Mouse (Mus musculus) central nervous system, embryonic 11.5 days (tissue): ENCODE measurements around the gene 2210418O10Rik. TPM values are rescaled to one million over a fixed set of nuclear protein-coding genes. Genes with fewer than 3 reads are reported as not detected.

Experiments used
- polyA plus RNA-seq: library from polyadenylated mRNA; depleted of rRNA; stranded (reverse); fragments of >200 nt; gene quantifications from 2 replicates; pipeline ENCODE4 v1.2.3, GENCODE M21; 2012; rRNA removed

2210418O10Rik gene
- 5.3 and 5.7 TPM in 2 replicates for polyA plus RNA-seq

DNA sequence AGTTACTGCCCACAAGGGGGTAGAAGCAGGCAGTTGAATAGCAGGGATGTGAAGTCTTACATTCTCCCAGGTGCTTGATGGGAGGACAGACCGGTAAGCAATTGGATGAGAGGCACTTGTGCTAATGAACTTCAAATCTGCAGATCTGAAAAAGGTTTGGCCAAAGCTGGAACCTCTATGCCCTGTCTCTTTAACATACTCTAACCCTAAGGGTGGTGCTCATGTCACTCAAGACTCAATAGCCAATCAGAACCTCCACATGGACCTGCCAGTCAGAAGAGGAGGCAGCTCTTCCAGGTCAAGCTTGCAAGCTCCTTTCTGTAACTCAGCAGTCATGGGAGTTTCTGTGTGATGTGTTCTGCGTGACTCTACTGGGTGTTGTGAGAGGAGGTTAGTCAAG, at the start of gene 2210418O10Rik:
Gene 2210418O10Rik (plus strand): TSS at position 301 of the 400 bp plus-strand sequence.

Other genes starting within 250 kb of the 2210418O10Rik start
- gene Gm2004, start 76.7 kb upstream of the 2210418O10Rik start, polyA plus RNA-seq, result 1.0 and 3.8 TPM in 2 replicates
- not detected in 2 replicates for gene Gm11009, start 92.9 kb downstream of the 2210418O10Rik start, polyA plus RNA-seq
- gene Gm14435, start 197.0 kb downstream of the 2210418O10Rik start, polyA plus RNA-seq, result 0.72 and 1.9 TPM in 2 replicates